Mouse (Mus musculus) ES-E14 (cell line): Measurements from ENCODE around the gene Egfr. TPM values are rescaled to one million over a fixed set of nuclear protein-coding genes. Genes with fewer than 3 reads are reported as not detected.

ENCODE experiments used
- DNase-seq: peaks from one replicate; pipeline ENCODE4 v3.0.0-alpha.2; 2013; ENCODE audit warnings: low read depth, low spot score
- H3K27ac ChIP-seq: 2 replicates; pipeline ENCODE4 v1.5.1; 2012; ENCODE audit warnings: low read depth, mild to moderate bottlenecking, low read length, moderate library complexity, mixed read lengths; ENCODE audit not compliant: poor library complexity, insufficient read depth, severe bottlenecking
- H3K36me3 ChIP-seq: 2 replicates; pipeline ENCODE4 v1.6.1; 2012; ENCODE audit warnings: mild to moderate bottlenecking, low read length, moderate library complexity, mixed read lengths; ENCODE audit not compliant: control insufficient read depth, poor library complexity, insufficient read depth, severe bottlenecking
- H3K4me1 ChIP-seq, 2 experiments: fragments of 150-350 bp in 1 of 2; sonication (generic) in 1 of 2; 2 replicates each; pipeline ENCODE4 v1.6.1; 2012; ENCODE audit warnings: low read length in 2 of 2, mild to moderate bottlenecking in 1 of 2, mixed read lengths in 1 of 2; ENCODE audit not compliant: control insufficient read depth in 2 of 2, insufficient read depth in 2 of 2, poor library complexity in 1 of 2
- H3K4me3 ChIP-seq, 2 experiments: fragments of 150-350 bp in 1 of 2; sonication (generic) in 1 of 2; 2 replicates each; pipeline ENCODE4 v1.5.1; 2012; ENCODE audit warnings: low read length in 2 of 2, low read depth in 1 of 2, mild to moderate bottlenecking in 1 of 2, mixed read lengths in 1 of 2; ENCODE audit not compliant: insufficient read depth in 1 of 2, poor library complexity in 1 of 2, severe bottlenecking in 1 of 2
- H3K9ac ChIP-seq: 2 replicates; pipeline ENCODE4 v1.6.1; 2012; ENCODE audit warnings: low read depth, mild to moderate bottlenecking, low read length, mixed read lengths; ENCODE audit not compliant: poor library complexity, insufficient read depth, severe bottlenecking
- H3K9me3 ChIP-seq: fragments of 150-350 bp; sonication (generic); 2 replicates; pipeline ENCODE4 v1.6.1; 2012; ENCODE audit warnings: low read depth, mild to moderate bottlenecking, low read length; ENCODE audit not compliant: control insufficient read depth, insufficient read depth
- CHD2 ChIP-seq: IDR thresholded peaks from 2 replicates; pipeline ENCODE4 v1.6.1; 2014; ENCODE audit warnings: mild to moderate bottlenecking, low read depth, low read length, inconsistent platforms
- HCFC1 ChIP-seq: IDR thresholded peaks from 2 replicates; pipeline ENCODE4 v1.6.1; 2012; ENCODE audit warnings: low read length, inconsistent platforms, borderline replicate concordance; ENCODE audit not compliant: insufficient read depth
- MAFK ChIP-seq: IDR thresholded peaks from 2 replicates; pipeline ENCODE4 v1.6.1; 2014; ENCODE audit warnings: mild to moderate bottlenecking, low read depth, low read length, inconsistent platforms; ENCODE audit not compliant: insufficient read depth
- ZC3H11A ChIP-seq: IDR thresholded peaks from 2 replicates; pipeline ENCODE4 v1.6.1; 2012; ENCODE audit warnings: low read depth, mild to moderate bottlenecking, inconsistent platforms, low read length, borderline replicate concordance
- ZNF384 ChIP-seq: IDR thresholded peaks from 2 replicates; pipeline ENCODE4 v1.6.1; 2012; ENCODE audit warnings: low read depth, low read length, inconsistent platforms
- in situ Hi-C, 2 experiments: fragments of 600-800 bp; cut with MboI; formaldehyde crosslinking; loops; one replicate each; pipeline ENCODE4 v1.15.1; 2025; ENCODE audit warnings: low sequenced_read_pairs in 2 of 2, inconsistent platforms in 1 of 2; ENCODE audit not compliant: unreplicated experiment in 2 of 2
- total RNA-seq: library from RNA; depleted of rRNA; stranded (reverse); fragments of 300-350 nt; gene quantifications from 2 replicates; pipeline ENCODE4 v1.2.3, GENCODE M21; 2012

Egfr gene
- total RNA-seq, 1 experiment, result 22.2 TPM

DNA sequence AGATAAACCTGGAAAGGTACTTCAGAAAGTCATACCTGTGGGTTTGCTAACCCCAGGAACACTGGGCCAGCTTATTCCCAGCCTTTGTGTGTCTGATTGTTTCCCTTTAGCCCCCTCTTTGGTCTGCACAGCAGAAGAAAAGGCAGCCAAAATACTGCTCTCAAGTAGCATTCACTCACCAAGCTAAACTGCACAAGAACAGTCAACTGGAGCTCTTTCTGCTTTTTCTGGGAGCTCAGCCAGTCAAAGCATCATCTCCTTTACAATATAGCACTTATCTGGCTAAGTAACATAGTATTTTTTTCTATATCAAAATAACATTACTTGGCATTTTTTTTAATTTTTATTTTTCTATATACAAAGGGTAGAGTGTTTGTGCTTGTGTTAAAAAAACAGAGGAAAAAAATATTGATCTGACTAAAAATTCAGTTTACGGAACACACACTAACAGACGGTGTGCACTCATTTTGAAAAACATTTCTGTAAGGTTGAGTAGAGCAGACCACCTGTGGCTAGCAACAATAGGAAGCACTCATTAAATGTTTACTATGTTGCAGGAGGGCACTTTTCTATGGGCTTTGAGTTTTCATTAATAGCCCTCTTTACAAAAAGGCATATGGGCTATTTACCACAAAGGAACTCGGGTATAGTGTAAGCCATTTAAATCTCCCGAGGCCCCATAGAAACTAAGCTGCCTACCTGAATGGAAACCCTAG, 72.0 kb downstream of the Egfr start:
- DNase-seq, result no peak
- no peak for TF ChIP-seq ZNF384
- TF ChIP-seq HCFC1, result no peak
- no peak for TF ChIP-seq MAFK
- TF ChIP-seq ZC3H11A, result no peak
- no peak for TF ChIP-seq CHD2
- no peak overlapping the region for H3K27ac ChIP-seq
- no peaks in the 10 kb centered on the region for H3K36me3 ChIP-seq
- H3K4me3 ChIP-seq, result no peak overlapping the region
- H3K9ac ChIP-seq, result no peak overlapping the region
- no peaks in the 10 kb centered on the region for H3K4me1 ChIP-seq
- in situ Hi-C loops, result no loop called here
- H3K9me3 ChIP-seq, result no peaks in the 10 kb centered on the region

DNA sequence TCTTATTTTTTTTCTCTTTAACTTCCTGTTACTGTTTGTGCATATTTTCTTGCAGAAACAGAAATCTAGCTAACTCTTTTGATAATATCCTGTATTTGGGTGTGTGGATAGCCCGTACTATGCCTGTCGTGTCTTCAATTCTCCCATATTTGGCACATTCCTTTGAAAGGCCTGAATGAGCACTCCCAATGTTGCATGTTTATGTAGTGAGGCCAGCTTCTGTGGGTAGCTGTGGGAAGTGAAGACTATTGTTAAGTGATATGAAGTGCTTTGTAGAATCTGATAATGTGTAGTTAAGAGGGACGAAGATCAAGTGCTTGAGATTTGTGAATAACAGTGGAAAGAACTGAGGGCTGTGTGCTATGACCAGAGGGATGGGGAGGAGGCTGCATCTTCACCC, 77.5 kb downstream of the Egfr start:
- Histone ChIP-seq H3K9ac (no peak overlapping the region), H3K27ac (no peak overlapping the region), H3K36me3 (no peaks in the 10 kb centered on the region), H3K9me3 (no peaks in the 10 kb centered on the region), H3K4me3 (no peak overlapping the region), H3K4me1 (no peaks in the 10 kb centered on the region)
- DNase-seq, result no peak
- in situ Hi-C loops, result no loop called here
- TF ChIP-seq MAFK, result no peak
- no peak for TF ChIP-seq ZNF384
- no peak for TF ChIP-seq CHD2
- no peak for TF ChIP-seq ZC3H11A
- no peak for TF ChIP-seq HCFC1

DNA sequence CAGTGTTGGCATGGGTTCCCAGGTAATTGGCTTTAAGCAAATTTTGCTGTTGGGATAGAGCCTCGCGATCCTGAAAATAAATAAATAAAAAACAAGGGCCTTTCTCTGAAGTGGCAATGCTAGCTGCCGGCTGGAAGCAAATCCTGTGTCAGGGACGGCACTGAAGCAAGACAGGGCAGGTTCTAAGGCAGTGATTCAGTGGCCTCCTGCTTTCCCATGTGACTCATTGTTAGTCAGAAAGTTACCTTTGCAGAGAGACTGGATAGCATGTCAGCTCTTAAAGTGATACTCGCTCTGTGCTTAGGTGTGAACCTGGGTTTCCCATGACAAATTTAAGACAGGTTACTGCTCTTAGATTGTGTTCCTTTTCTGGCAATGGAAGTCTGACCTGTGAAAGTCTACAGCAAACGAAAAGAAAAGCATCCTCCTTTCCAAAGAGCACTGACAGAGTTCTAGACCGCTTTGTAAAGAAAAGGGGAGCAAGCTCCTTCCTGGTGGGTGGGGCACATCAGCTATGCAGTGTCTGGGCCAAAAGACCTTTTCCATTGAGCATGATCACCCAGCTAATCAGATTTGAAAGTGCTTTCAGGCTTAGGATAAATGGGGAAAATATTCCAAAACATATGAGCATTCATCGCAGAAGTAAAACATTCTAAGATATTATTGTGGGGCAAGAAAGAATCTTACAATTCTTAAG, 78.7 kb downstream of the Egfr start:
- no peak overlapping the region for H3K27ac ChIP-seq
- H3K4me1 ChIP-seq, result no peaks in the 10 kb centered on the region
- no peak for DNase-seq
- in situ Hi-C loops, result no loop called here
- H3K4me3 ChIP-seq, result no peak overlapping the region
- no peaks in the 10 kb centered on the region for H3K36me3 ChIP-seq
- TF ChIP-seq CHD2, result no peak
- no peak for TF ChIP-seq HCFC1
- TF ChIP-seq ZNF384, result no peak
- no peak for TF ChIP-seq MAFK
- no peak for TF ChIP-seq ZC3H11A
- H3K9me3 ChIP-seq, result no peaks in the 10 kb centered on the region
- H3K9ac ChIP-seq, result no peak overlapping the region

DNA sequence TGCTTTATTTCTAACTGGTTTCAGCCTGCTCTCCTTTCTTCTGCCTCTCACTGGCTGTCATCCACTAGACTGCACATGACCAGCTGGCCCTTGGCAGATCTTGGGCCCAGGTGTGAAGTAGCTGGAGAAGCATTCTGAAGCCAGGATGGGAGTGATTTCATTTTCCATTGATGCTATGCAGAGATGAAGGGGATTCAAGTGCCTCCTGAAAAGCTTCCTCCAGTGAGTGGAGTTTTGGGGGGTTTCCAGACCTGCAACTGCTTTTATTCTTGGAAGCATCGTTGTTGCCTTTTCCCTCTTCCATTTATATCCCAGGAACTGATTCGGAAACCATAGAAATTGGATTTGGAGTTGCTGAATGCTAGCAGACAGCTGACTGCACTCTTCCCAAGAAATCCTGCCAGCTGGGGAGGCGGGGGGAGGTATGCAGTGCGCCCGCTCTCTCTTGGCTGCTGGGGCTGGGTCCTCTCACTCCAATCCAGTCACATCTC, 80.0 kb downstream of the Egfr start:
- Histone ChIP-seq H3K4me1 (no peaks in the 10 kb centered on the region), H3K36me3 (no peaks in the 10 kb centered on the region), H3K27ac (no peak overlapping the region), H3K9ac (no peak overlapping the region), H3K4me3 (no peak overlapping the region), H3K9me3 (no peaks in the 10 kb centered on the region)
- no peak for TF ChIP-seq ZC3H11A
- TF ChIP-seq ZNF384, result no peak
- no peak for TF ChIP-seq MAFK
- DNase-seq, result no peak
- in situ Hi-C loops, result no loop called here
